Mouse (Mus musculus): ENCODE results near the gene Asap2.

- no peak for TF ChIP-seq CTCF (IDR thresholded peaks at IDR 0.05; ENCODE audit: insufficient read depth, low read length)
- no peak for TF ChIP-seq POLR2A (IDR thresholded peaks at IDR 0.05; ENCODE audit: borderline replicate concordance, extremely low read depth, low read depth, low read length)
Measured at GRCm38 (mm10) chr12:21133031-21133430, 142.8 kb downstream of the Asap2 start.

Data from lung, adult 2 months (tissue).